Mouse (Mus musculus) MEL (cell line): ENCODE measurements around the gene Myl7. TPM values are rescaled to one million over a fixed set of nuclear protein-coding genes. Genes with fewer than 3 reads are reported as not detected.
A peak's percentile ranks its signal among the peaks of the same experiment; 100 is the strongest.

Experiments
- DNase-seq: peaks from one replicate; pipeline ENCODE4 v3.0.0; 2011; ENCODE audit warnings: low read depth, low spot score
- H3K27ac ChIP-seq: 2 replicates; pipeline ENCODE4 v1.5.1; 2012; ENCODE audit warnings: low read depth, mild to moderate bottlenecking, control low read depth, low read length, moderate library complexity; ENCODE audit not compliant: control insufficient read depth
- H3K27me3 ChIP-seq, 2 experiments: fragments of 150-350 bp in 1 of 2; sonication (generic) in 1 of 2; 2 replicates each; pipeline ENCODE4 v1.6.1; 2012; ENCODE audit warnings: low read length in 2 of 2, mild to moderate bottlenecking in 2 of 2, improper control_type of control experiment in 1 of 2, moderate library complexity in 1 of 2; ENCODE audit not compliant: insufficient read depth in 2 of 2, control insufficient read depth in 1 of 2
- H3K36me3 ChIP-seq, 2 experiments: 2 replicates each; pipeline ENCODE4 v1.6.1; 2012 to 2014; ENCODE audit warnings: low read length in 2 of 2, improper control_type of control experiment in 1 of 2, inconsistent platforms in 1 of 2, mild to moderate bottlenecking in 1 of 2; ENCODE audit not compliant: insufficient read depth in 2 of 2, control insufficient read depth in 1 of 2
- H3K4me1 ChIP-seq, 2 experiments: fragments of 150-350 bp in 1 of 2; sonication (generic) in 1 of 2; 2 replicates each; pipeline ENCODE4 v1.6.1; 2012; ENCODE audit warnings: low read length in 2 of 2, improper control_type of control experiment in 1 of 2, mild to moderate bottlenecking in 1 of 2; ENCODE audit not compliant: insufficient read depth in 2 of 2, control insufficient read depth in 1 of 2
- H3K4me3 ChIP-seq, 2 experiments: fragments of 150-350 bp in 1 of 2; sonication (generic) in 1 of 2; 2 replicates each; pipeline ENCODE4 v1.5.1; 2012; ENCODE audit warnings: low read depth in 2 of 2, low read length in 2 of 2, mild to moderate bottlenecking in 2 of 2, moderate library complexity in 2 of 2, control low read depth in 1 of 2, improper control_type of control experiment in 1 of 2; ENCODE audit not compliant: control insufficient read depth in 1 of 2, insufficient read depth in 1 of 2
- H3K79me2 ChIP-seq: 2 replicates; pipeline ENCODE4 v1.6.1; 2012; ENCODE audit warnings: mild to moderate bottlenecking, low read length, moderate library complexity; ENCODE audit not compliant: control insufficient read depth, poor library complexity, insufficient read depth
- H3K9ac ChIP-seq: 2 replicates; pipeline ENCODE4 v1.6.1; 2012; ENCODE audit warnings: low read depth, mild to moderate bottlenecking, control low read depth, low read length, moderate library complexity; ENCODE audit not compliant: control insufficient read depth, poor library complexity, severe bottlenecking
- H3K9me3 ChIP-seq: fragments of 150-350 bp; sonication (generic); replicated peaks from 2 replicates; pipeline ENCODE4 v1.6.1; 2012; ENCODE audit warnings: mild to moderate bottlenecking, low read length, improper control_type of control experiment, moderate library complexity; ENCODE audit not compliant: insufficient read depth
- CHD2 ChIP-seq: IDR thresholded peaks from 2 replicates; pipeline ENCODE4 v1.6.1; 2011; ENCODE audit warnings: low read length, improper control_type of control experiment
- ETS1 ChIP-seq: IDR thresholded peaks from 2 replicates; pipeline ENCODE4 v1.6.1; 2012; ENCODE audit warnings: low read depth, mild to moderate bottlenecking, inconsistent platforms, low read length, improper control_type of control experiment, moderate library complexity
- GABPA ChIP-seq: IDR thresholded peaks from 2 replicates; pipeline ENCODE4 v1.6.1; 2012; ENCODE audit warnings: low read depth, mild to moderate bottlenecking, inconsistent platforms, low read length, improper control_type of control experiment, moderate library complexity
- GATA1 ChIP-seq: IDR thresholded peaks from 2 replicates; pipeline ENCODE4 v1.6.1; 2011; ENCODE audit warnings: low read depth, low read length, improper control_type of control experiment
- KAT2A ChIP-seq: conservative IDR thresholded peaks from 2 replicates; pipeline ENCODE4 v1.6.1; 2012; ENCODE audit warnings: low read depth, low read length, improper control_type of control experiment, inconsistent platforms
- MAX ChIP-seq: IDR thresholded peaks from 2 replicates; pipeline ENCODE4 v1.6.1; 2011; ENCODE audit warnings: low read length, improper control_type of control experiment
- MXI1 ChIP-seq: IDR thresholded peaks from 2 replicates; pipeline ENCODE4 v1.6.1; 2011; ENCODE audit warnings: mild to moderate bottlenecking, low read depth, low read length, improper control_type of control experiment
- MYC ChIP-seq: IDR thresholded peaks from 2 replicates; pipeline ENCODE4 v1.6.1; 2011; ENCODE audit warnings: low read depth, mild to moderate bottlenecking, low read length, improper control_type of control experiment, moderate library complexity
- NELFE ChIP-seq: IDR thresholded peaks from 2 replicates; pipeline ENCODE4 v1.6.1; 2011; ENCODE audit warnings: low read depth, low read length, improper control_type of control experiment
- POLR2A ChIP-seq, 2 experiments: IDR thresholded peaks; 2 replicates each; pipeline ENCODE4 v1.6.1; 2011 to 2012; ENCODE audit warnings: low read length in 2 of 2, mild to moderate bottlenecking in 2 of 2, control low read depth in 1 of 2, improper control_type of control experiment in 1 of 2, low read depth in 1 of 2, moderate library complexity in 1 of 2; ENCODE audit not compliant: control insufficient read depth in 1 of 2, insufficient read depth in 1 of 2, poor library complexity in 1 of 2
- SIN3A ChIP-seq: IDR thresholded peaks from 2 replicates; pipeline ENCODE4 v1.6.1; 2012; ENCODE audit warnings: low read length, improper control_type of control experiment, inconsistent platforms
- TAL1 ChIP-seq: IDR thresholded peaks from 2 replicates; pipeline ENCODE4 v1.6.1; 2012; ENCODE audit warnings: mild to moderate bottlenecking, inconsistent platforms, low read length, moderate library complexity, mixed read lengths
- TBP ChIP-seq: IDR thresholded peaks from 2 replicates; pipeline ENCODE4 v1.8.0; 2011; ENCODE audit warnings: low read depth, low read length, improper control_type of control experiment
- USF2 ChIP-seq, 2 experiments: IDR thresholded peaks; 2 replicates each; pipeline ENCODE4 v1.6.1; 2011 to 2012; ENCODE audit warnings: improper control_type of control experiment in 2 of 2, low read length in 2 of 2, borderline replicate concordance in 1 of 2, inconsistent platforms in 1 of 2, low read depth in 1 of 2, mild to moderate bottlenecking in 1 of 2; ENCODE audit not compliant: insufficient read depth in 1 of 2
- ZC3H11A ChIP-seq: IDR thresholded peaks from 2 replicates; pipeline ENCODE4 v1.6.1; 2012; ENCODE audit warnings: low read depth, mild to moderate bottlenecking, inconsistent platforms, low read length, improper control_type of control experiment
- ZMIZ1 ChIP-seq: IDR thresholded peaks from 2 replicates; pipeline ENCODE4 v1.6.1; 2012; ENCODE audit warnings: low read depth, mild to moderate bottlenecking, inconsistent platforms, low read length, improper control_type of control experiment, moderate library complexity
- polyA plus RNA-seq, 2 experiments: library from polyadenylated mRNA; stranded (reverse) in 1 of 2; unstranded in 1 of 2; fragments of >175 nt in 1 of 2; fragments of >200 nt in 1 of 2; gene quantifications; 2 replicates each; pipeline versions ENCODE4 v1.2.1 to v1.2.4; 2012; ENCODE audit warnings: low replicate concordance in 2 of 2, low read depth in 1 of 2; ENCODE audit not compliant: insufficient read length in 2 of 2, insufficient read depth in 1 of 2, missing spikeins in 1 of 2
- total RNA-seq: library from RNA; depleted of rRNA; stranded (reverse); fragments of 300-350 nt; gene quantifications from 2 replicates; pipeline ENCODE4 v1.2.3, GENCODE M21; 2012

Gene Myl7
- total and polyA plus RNA-seq, 3 experiments, result not detected

DNA sequence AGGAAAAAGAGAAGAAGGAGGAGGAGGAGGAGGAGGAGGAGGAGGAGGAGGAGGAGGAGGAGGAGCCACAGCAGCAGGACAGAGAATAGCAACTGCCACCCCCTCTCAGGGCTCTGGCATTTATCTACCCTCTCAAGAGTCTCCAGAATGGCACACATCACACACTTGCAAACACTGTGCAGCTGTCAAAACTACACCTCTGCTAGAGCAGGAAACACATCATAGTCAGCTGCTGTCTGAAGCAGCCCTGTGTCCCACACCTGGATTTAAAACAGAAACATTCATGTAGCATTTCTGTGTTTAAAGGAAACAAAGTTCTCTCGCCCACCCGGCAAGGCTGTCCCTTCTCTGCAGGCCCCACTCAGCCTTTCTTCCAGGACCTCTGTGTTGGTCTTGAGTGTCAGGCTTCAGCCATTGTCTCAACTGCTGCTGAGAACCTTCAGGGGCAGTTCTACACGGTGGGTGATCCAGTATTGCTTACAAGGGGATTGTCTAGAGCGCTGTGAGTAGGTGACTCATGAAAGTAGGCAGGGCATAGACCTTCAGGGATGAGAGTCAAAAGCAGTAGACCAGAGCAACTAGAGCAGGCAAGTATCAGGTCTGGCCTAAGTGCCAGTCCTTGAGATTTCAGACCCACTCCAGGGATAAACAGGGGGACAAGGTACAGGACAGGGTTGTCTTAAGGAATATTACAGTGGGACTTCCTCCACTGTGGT, 47.4 kb downstream of the Myl7 start:
- peaks cover 2 to 18% of the 10 kb centered on the region in 2 experiments for H3K4me1 ChIP-seq
- no peak overlapping the region for H3K4me3 ChIP-seq
- no peaks in the 10 kb centered on the region for H3K9me3 ChIP-seq
- no peaks in the 10 kb centered on the region for H3K27me3 ChIP-seq
- no peak overlapping the region for H3K9ac ChIP-seq
- H3K79me2 ChIP-seq, result no peaks in the 10 kb centered on the region
- H3K36me3 ChIP-seq, result peaks cover 0 to 4% of the 10 kb centered on the region in 2 experiments; a peak in 2 of 4 replicates
- no peak for DNase-seq
- H3K27ac ChIP-seq, result no peak overlapping the region
- TF ChIP-seq GABPA (no peak), SIN3A (no peak), USF2 (IDR thresholded peaks at IDR 0.05; ENCODE audit: borderline replicate concordance in 1 of 2, insufficient read depth in 1 of 2, low read depth in 1 of 2, low read length in 2 of 2) (no peak), TAL1 (no peak), NELFE (no peak), KAT2A (no peak), MXI1 (no peak), POLR2A (IDR thresholded peaks at IDR 0.05; ENCODE audit: control insufficient read depth in 1 of 2, insufficient read depth in 1 of 2, low read depth in 1 of 2, low read length in 2 of 2, poor library complexity in 1 of 2) (no peak), CHD2 (no peak), MYC (no peak), ZC3H11A (no peak), ETS1 (no peak), GATA1 (no peak)

DNA sequence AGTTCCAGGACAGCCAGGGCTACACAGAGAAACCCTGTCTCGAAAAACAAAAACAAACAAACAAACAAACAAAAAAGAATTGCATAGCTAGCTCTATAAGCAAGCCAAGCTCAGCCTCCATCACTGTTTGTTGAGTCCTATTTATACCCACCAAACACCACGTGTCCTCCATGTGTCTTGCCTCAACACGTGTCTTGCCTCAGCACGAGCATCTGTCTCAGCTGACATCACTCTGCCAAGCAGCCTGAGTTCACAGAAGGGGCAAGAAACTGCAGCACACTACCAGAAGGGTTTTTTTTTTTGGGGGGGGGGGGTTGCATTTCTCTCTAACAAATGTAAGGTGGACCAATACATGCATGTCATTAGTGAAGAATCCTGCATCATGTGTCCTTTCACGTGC, 48.1 kb downstream of the Myl7 start:
- DNase-seq, result no peak
- Histone ChIP-seq H3K4me1 (peaks cover 2 to 18% of the 10 kb centered on the region in 2 experiments), H3K27me3 (no peaks in the 10 kb centered on the region), H3K4me3 (no peak overlapping the region), H3K27ac (no peak overlapping the region), H3K9ac (no peak overlapping the region), H3K9me3 (no peaks in the 10 kb centered on the region), H3K79me2 (no peaks in the 10 kb centered on the region), H3K36me3 (peaks cover 0 to 4% of the 10 kb centered on the region in 2 experiments; a peak in 2 of 4 replicates)
- TF ChIP-seq ZMIZ1 (no peak), GABPA (no peak), TBP (no peak), MXI1 (peak; percentile 34; the same call in 1 of the 2 replicates), MYC (peak; percentile 44; the same call in 1 of the 2 replicates), MAX (peak; percentile 51; the same call in 1 of the 2 replicates)
